Mouse (Mus musculus) NIH3T3 (cell line): Measurements from ENCODE around the gene Rps24.

Source experiments
- DNase-seq: peaks from one replicate; pipeline ENCODE4 v3.0.0-alpha.2; 2012; ENCODE audit warnings: low read depth

The Rps24 gene

DNA sequence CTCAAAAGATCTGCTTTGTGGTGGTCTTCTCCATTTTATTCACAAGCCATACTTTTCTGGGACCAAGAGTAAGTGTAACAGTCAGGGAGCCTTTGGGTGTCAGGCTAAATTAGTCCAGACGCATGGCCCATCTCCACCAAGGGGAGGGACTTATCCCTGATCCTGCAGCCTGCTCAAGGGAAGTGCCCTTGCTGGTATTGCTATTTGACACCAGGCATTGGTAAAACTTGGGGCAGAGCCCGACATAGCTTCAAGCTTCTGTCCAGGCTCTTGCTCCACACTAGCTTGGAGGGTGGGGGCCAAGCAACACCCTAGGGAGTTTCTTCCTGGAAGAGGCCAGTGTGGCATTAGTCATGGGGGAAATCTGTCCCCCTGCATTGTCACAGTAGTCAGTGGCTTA is 23.8 kb downstream of the Rps24 start:
- DNase-seq: no peak

DNA sequence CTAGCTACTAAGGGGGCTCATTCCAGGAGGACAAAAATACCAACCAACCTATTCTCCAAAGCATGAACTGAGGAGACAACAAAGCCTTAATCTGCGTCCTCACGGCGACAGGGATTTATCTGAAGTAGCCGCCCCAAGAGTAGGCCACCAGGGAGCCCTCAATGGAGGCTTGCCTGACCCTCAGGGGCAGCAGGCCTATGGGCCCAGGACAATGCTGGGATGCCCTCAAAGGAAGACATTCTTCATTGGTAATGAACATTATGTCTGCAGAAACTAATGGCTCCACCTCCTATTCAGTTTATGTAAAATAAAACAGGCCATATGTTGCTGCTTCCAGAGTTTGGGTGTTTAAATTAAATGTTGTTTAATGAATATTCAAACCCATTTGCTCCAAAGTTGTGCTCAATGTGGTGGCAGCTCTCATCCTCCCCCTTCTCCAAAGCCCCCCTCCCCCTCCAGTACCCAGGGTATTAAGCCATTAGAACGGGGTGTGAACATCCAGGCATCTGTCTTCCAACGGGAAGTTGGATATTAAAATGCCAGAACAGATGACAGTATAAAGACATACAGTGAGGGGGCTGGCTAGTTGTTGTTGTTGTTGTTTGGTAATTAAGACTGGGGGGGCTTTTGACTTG is 25.7 kb downstream of the Rps24 start:
- DNase-seq: no peak

GRCm38 (mm10) chr14:24521597-24521996 is 34.7 kb downstream of the Rps24 start:
- DNase-seq: no peak

DNA sequence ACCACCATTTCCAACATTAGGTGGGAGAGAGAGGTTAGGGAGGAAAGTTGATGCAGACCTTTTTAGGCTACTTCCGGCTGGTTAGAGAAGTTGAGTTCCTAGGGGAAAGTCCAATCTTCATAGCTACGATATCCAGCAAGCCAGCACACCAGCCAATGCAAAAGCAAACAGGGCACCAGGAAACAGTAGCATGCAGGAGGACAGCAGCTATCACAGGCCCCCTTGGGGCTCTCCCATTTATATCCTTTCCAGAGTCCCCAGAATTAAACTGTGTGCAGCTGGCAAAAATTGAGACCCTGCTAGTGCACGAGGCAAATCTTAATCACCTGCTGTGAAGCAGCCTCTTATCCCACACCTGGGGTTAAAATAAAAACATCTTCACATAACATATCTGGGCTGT is 38.2 kb downstream of the Rps24 start:
- DNase-seq: no peak

- DNase-seq: no peak
These were observed 38.9 kb downstream of the Rps24 start for GRCm38 (mm10) chr14:24525677-24526415.

DNA sequence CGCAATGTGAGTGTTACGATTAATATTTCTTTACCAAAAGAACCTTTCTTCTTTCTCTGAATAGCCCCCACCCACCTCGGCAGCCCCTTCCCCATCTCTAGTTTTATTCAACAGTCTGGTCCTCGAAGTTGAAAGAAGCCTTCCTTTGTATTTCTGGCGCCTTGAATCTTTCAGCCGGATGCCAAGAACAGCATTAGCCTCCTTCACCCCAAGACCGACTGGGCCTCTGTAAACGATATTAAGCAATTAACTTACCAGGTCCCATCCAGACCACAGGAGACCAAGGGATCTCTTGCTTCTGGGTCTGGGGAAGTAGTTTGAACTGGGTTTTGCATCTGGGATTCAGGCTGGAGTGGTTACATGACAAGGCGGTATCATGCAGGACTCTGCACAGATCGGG is 39.5 kb downstream of the Rps24 start:
- no peak for DNase-seq

DNA sequence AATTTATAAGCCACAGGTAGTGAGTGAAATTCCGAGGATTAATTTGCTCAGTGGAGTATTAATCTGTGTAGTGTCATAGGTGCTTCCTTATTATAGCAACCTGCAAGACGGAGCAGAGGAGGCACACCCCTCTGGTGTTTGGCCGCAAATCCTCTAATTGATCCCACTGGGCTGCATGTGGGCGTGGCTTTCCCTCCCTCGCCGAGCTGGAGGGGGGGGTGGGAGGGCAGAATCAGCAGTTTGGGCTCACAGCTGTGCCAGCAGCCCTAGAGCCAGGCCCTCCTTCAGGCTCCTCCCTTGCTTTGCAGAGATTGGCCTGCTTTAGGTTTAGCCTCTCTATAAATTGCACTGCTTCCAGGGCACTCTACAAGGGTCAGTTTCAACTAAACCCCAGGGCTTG is 43.3 kb downstream of the Rps24 start:
- DNase-seq: peak; percentile 56

GRCm38 (mm10) chr14:24534865-24535545 is 48.1 kb downstream of the Rps24 start:
- DNase-seq: no peak

DNA sequence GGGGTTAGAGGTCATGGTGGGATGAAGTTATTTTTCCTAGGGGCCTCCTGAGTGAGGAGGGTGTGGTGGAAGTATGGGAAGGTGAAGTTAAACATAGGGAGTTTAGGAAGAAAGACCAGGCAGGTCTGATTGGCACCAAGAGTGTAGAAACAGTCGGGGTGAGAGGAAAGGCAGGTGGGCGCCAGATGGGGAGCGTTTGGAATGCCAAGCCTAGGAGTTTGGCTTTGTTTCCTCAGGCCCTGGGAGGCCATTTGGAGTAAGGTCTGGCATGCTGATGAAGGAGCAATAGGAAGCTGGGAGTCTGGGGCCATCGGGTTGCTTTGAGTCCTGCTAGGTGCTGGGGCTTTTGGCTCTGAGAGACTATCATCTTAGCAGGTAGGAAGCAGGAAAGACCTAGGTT is 56.0 kb downstream of the Rps24 start:
- DNase-seq: no peak

DNA sequence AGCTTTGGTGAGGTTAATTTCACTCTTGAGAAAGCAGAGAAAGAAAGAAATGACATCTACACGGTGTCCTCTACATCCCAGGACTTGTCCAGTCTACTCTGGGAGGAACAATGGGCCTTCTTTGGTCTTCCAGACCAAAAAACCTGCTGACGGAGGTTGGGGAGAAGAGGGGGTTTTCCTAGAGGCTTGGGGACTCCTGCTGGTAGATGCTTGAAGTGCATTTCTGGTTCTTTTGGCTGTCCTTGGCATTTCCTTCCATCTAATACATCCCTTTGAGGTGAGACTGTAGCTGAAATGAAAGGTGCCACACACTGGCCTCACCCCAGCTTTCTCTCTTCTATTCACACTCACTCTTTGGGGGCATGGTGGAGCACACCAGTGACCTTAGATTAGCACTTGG is 57.1 kb downstream of the Rps24 start:
- peak; percentile 50 for DNase-seq
